ENCODE assay signal across 20 mouse cellular contexts in genomic region chr1:187826869-187827268, GRCm38 (mm10).
DNase-seq lines count a peak whose midpoint lies in the region; ATAC-seq and TF ChIP-seq lines count a peak whose summit lies in the region.
"Had no signal": no experiment of that assay in that cellular context is flagged by ENCODE, and none has a peak within 500 bp of the region (broad histone marks: within the 10 kb centered on the region; RNA-seq: fewer than 3 reads in every experiment).

No protein-coding gene starts in this region.

- H3K36me3 ChIP-seq in kidney, adult 2 months (ENCODE audit: control insufficient read depth, insufficient read depth, low read length) = no peaks in the 10 kb centered on the region
- H3K36me3 ChIP-seq in kidney, embryonic 14.5 days (ENCODE audit: control insufficient read depth, insufficient read depth, low read length) = no peaks in the 10 kb centered on the region
- H3K36me3 ChIP-seq in lung, embryonic 14.5 days (ENCODE audit: insufficient read depth) = no peaks in the 10 kb centered on the region
- no peaks in the 10 kb centered on the region for H3K36me3 ChIP-seq in intestine, embryonic 15.5 days
- H3K36me3 ChIP-seq in intestine, postnatal 0 days (ENCODE audit: control insufficient read depth, insufficient read depth) = no peaks in the 10 kb centered on the region
- H3K36me3 ChIP-seq: embryonic facial prominence, embryonic 15.5 days; forebrain, embryonic 10.5 days had no signal

- WGBS in kidney, adult 2 months = 55% methylated on average over 5 of the region's 5 CpGs
- 53% methylated on average over 5 of the region's 5 CpGs for WGBS in kidney, embryonic 14.5 days
- WGBS in lung, embryonic 14.5 days = 60% methylated on average over 5 of the region's 5 CpGs
- WGBS in intestine, embryonic 15.5 days = 71% methylated on average over 5 of the region's 5 CpGs
- WGBS in intestine, postnatal 0 days = 56% methylated on average over 5 of the region's 5 CpGs

- no peaks in the 10 kb centered on the region for H3K9me3 ChIP-seq in kidney, embryonic 14.5 days (ENCODE audit: control insufficient read depth, low read length)
- H3K9me3 ChIP-seq in lung, embryonic 14.5 days (ENCODE audit: low read depth, low read length) = no peaks in the 10 kb centered on the region
- H3K9me3 ChIP-seq in intestine, embryonic 15.5 days = no peaks in the 10 kb centered on the region
- H3K9me3 ChIP-seq in intestine, postnatal 0 days (ENCODE audit: control insufficient read depth) = no peaks in the 10 kb centered on the region
- H3K9me3 ChIP-seq: embryonic facial prominence, embryonic 15.5 days; forebrain, embryonic 10.5 days had no signal

- peak; percentile 68 for DNase-seq in kidney, adult 2 months
- DNase-seq in lung, embryonic 14.5 days = peak; percentile 15
- DNase-seq in lung, postnatal 10 days = no peak
- DNase-seq in ovary, postnatal 10 days (ENCODE audit: low spot score) = no peak
- DNase-seq: adrenal gland, adult 2 months; adrenal gland, postnatal 25 days; cerebellum, adult 2 months; cerebellum, postnatal 14 days; embryo, embryonic 11 days; gastrocnemius, postnatal 36 days; heart, postnatal 36 days had no signal

- H3K27ac ChIP-seq in kidney, adult 2 months (ENCODE audit: insufficient read depth, low read depth, low read length) = peak overlapping the region; percentile 8; the same call in 1 of the 2 replicates
- H3K27ac ChIP-seq in kidney, embryonic 14.5 days (ENCODE audit: low read depth, low read length) = no peak overlapping the region
- H3K27ac ChIP-seq in lung, embryonic 14.5 days (ENCODE audit: low read depth) = no peak overlapping the region
- no peak overlapping the region for H3K27ac ChIP-seq in intestine, embryonic 15.5 days
- H3K27ac ChIP-seq in intestine, postnatal 0 days (ENCODE audit: low read depth, low read length) = no peak overlapping the region
- H3K27ac ChIP-seq: embryonic facial prominence, embryonic 15.5 days; forebrain, embryonic 10.5 days had no signal

- no peak overlapping the region for H3K4me3 ChIP-seq in kidney, adult 2 months (ENCODE audit: insufficient read depth, low read depth, low read length)
- no peak overlapping the region for H3K4me3 ChIP-seq in kidney, embryonic 14.5 days (ENCODE audit: low read length)
- no peak overlapping the region for H3K4me3 ChIP-seq in lung, embryonic 14.5 days (ENCODE audit: low read depth, low read length)
- H3K4me3 ChIP-seq in intestine, embryonic 15.5 days (replicated peaks) = no peak overlapping the region
- H3K4me3 ChIP-seq in intestine, postnatal 0 days (ENCODE audit: low read depth, low read length) = no peak overlapping the region
- H3K4me3 ChIP-seq: embryonic facial prominence, embryonic 15.5 days; erythroblast, embryonic 14.5 days; forebrain, embryonic 10.5 days had no signal

- H3K27me3 ChIP-seq in kidney, adult 2 months (replicated peaks; ENCODE audit: control insufficient read depth, insufficient read depth, low read length) = no peaks in the 10 kb centered on the region
- no peaks in the 10 kb centered on the region; the same call in 1 of the 2 replicates for H3K27me3 ChIP-seq in kidney, embryonic 14.5 days (ENCODE audit: control insufficient read depth, insufficient read depth, low read length)
- no peaks in the 10 kb centered on the region for H3K27me3 ChIP-seq in lung, embryonic 14.5 days (ENCODE audit: insufficient read depth, low read length)
- H3K27me3 ChIP-seq in intestine, embryonic 15.5 days (replicated peaks) = no peaks in the 10 kb centered on the region
- no peaks in the 10 kb centered on the region for H3K27me3 ChIP-seq in intestine, postnatal 0 days (replicated peaks; ENCODE audit: control insufficient read depth, insufficient read depth, low read length)
- H3K27me3 ChIP-seq: embryonic facial prominence, embryonic 15.5 days had no signal

- ATAC-seq in kidney, embryonic 14.5 days (ENCODE audit: low FRiP score, low TSS enrichment) = no peak
- ATAC-seq in lung, embryonic 14.5 days (ENCODE audit: insufficient read depth) = no peak
- ATAC-seq in intestine, embryonic 15.5 days = peak; percentile 48; the same call in 1 of the 2 replicates
- peak; percentile 65 for ATAC-seq in intestine, postnatal 0 days
- no peak for ATAC-seq in cerebellum, adult (ENCODE audit: insufficient number of reproducible peaks, low FRiP score, low TSS enrichment)
- ATAC-seq: forebrain, embryonic 14.5 days had no signal

- H3K9ac ChIP-seq in kidney, embryonic 14.5 days (ENCODE audit: low read depth, low read length) = no peak overlapping the region
- H3K9ac ChIP-seq in lung, embryonic 14.5 days = no peak overlapping the region
- H3K9ac ChIP-seq in intestine, embryonic 15.5 days = no peak overlapping the region
- no peak overlapping the region for H3K9ac ChIP-seq in intestine, postnatal 0 days (ENCODE audit: low read depth, low read length)
- H3K9ac ChIP-seq: embryonic facial prominence, embryonic 15.5 days had no signal

- TF ChIP-seq POLR2A in kidney, adult 2 months (IDR thresholded peaks at IDR 0.05; ENCODE audit: low read depth, low read length) = no peak

- no peak for TF ChIP-seq CTCF in kidney, adult 2 months (conservative IDR thresholded peaks at IDR 0.05; ENCODE audit: insufficient read depth, insufficient read length, low read depth, low read length)
- TF ChIP-seq CTCF in lung, embryonic 14.5 days (IDR thresholded peaks at IDR 0.05; ENCODE audit: low read depth) = no peak
- no peak for TF ChIP-seq CTCF in intestine, postnatal 0 days (IDR thresholded peaks at IDR 0.05; ENCODE audit: low read depth)

- H3K4me1 ChIP-seq in kidney, adult 2 months (ENCODE audit: control insufficient read depth, insufficient read depth, low read length) = peaks cover 28% of the 10 kb centered on the region; the same call in 1 of the 2 replicates
- peaks cover 6% of the 10 kb centered on the region; the same call in 1 of the 2 replicates for H3K4me1 ChIP-seq in kidney, embryonic 14.5 days (ENCODE audit: control insufficient read depth, insufficient read depth, low read length)
- H3K4me1 ChIP-seq in lung, embryonic 14.5 days (ENCODE audit: insufficient read depth) = peaks cover 10% of the 10 kb centered on the region; the same call in 1 of the 2 replicates
- H3K4me1 ChIP-seq in intestine, embryonic 15.5 days (replicated peaks) = 0 out of 2 replicates have a peak, but pooled peaks cover 2% of the 10 kb centered on the region
- H3K4me1 ChIP-seq in intestine, postnatal 0 days (replicated peaks; ENCODE audit: control insufficient read depth, insufficient read depth, low read length) = no peaks in the 10 kb centered on the region

- no peak overlapping the region for H3K4me2 ChIP-seq in kidney, embryonic 14.5 days (replicated peaks; ENCODE audit: low read depth, low read length)
- H3K4me2 ChIP-seq in lung, embryonic 14.5 days = no peak overlapping the region
- no peak overlapping the region for H3K4me2 ChIP-seq in intestine, embryonic 15.5 days (replicated peaks)
- no peak overlapping the region for H3K4me2 ChIP-seq in intestine, postnatal 0 days (replicated peaks; ENCODE audit: low read depth)
- H3K4me2 ChIP-seq: embryonic facial prominence, embryonic 15.5 days; heart, embryonic 11.5 days had no signal

Comparison
In these comparisons a context has a peak if more than half of its experiments do, and no peak if none do; other contexts are left out.
1. DNase-seq: peak in kidney, adult 2 months (single experiment) and lung, embryonic 14.5 days (single experiment); none in lung, postnatal 10 days (single experiment) and ovary, postnatal 10 days (single experiment).
2. ATAC-seq: peak in intestine, embryonic 15.5 days (single experiment) and intestine, postnatal 0 days (single experiment); none in kidney, embryonic 14.5 days (single experiment), lung, embryonic 14.5 days (single experiment) and cerebellum, adult (single experiment).